Mouse (Mus musculus) olfactory bulb, adult 2 months (tissue): ENCODE data around the gene Fkbp2.

ENCODE experiments used
- CTCF ChIP-seq: fragments of 200-500 bp; IDR thresholded peaks from 2 replicates; pipeline ENCODE4 v1.5.1; 2012; ENCODE audit warnings: low read depth, mild to moderate bottlenecking, low read length, moderate library complexity; ENCODE audit not compliant: insufficient read depth
- POLR2A ChIP-seq: fragments of 200-500 bp; IDR thresholded peaks from 2 replicates; pipeline ENCODE4 v1.6.1; 2012; ENCODE audit warnings: mild to moderate bottlenecking, low read depth, low read length, moderate library complexity; ENCODE audit not compliant: insufficient read depth

DNA sequence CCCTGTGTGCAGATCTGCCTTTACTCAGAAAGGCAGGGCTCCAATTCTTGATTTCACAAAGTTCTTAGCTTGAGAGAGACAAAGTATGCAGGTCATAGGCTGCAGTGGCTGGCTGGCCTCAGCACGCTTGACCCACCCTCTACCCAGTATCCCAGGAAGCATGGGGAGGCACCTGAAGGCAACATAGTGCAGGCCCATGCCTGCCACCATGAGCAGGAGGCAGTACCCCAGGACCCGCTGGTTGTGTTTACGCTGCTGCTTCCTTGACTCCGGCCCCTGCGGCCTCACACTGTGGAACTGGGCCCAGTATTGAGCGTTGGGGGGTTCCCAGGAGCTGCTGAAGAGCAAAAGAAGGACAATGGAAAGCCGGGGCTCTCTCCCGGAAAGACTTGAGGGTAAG, 8.9 kb upstream of the Fkbp2 start:
- TF ChIP-seq POLR2A = no peak
- TF ChIP-seq CTCF = no peak
